Mouse (Mus musculus) G1E (cell line): ENCODE results near the gene Dnm1. TPM values are rescaled to one million over a fixed set of nuclear protein-coding genes. Genes with fewer than 3 reads are reported as not detected.

Source experiments
- ATAC-seq: 2 replicates; pipeline ENCODE4 v1.8.0; 2016; ENCODE audit warnings: mild to moderate bottlenecking; ENCODE audit not compliant: insufficient number of reproducible peaks, poor library complexity, low FRiP score, severe bottlenecking; ENCODE audit errors: extremely low read depth
- DNase-seq: peaks from one replicate; pipeline ENCODE4 v3.0.0; 2012; ENCODE audit warnings: low spot score
- H3K27me3 ChIP-seq: 2 replicates; pipeline ENCODE4 v1.6.1; 2012; ENCODE audit warnings: mild to moderate bottlenecking, low read length, inconsistent platforms; ENCODE audit not compliant: insufficient read depth
- H3K36me3 ChIP-seq: replicated peaks from 2 replicates; pipeline ENCODE3; 2012; ENCODE audit warnings: mild to moderate bottlenecking, inconsistent platforms
- H3K4me1 ChIP-seq: 2 replicates; pipeline ENCODE4 v1.6.1; 2012; ENCODE audit warnings: low read depth, low read length, inconsistent platforms, mixed read lengths; ENCODE audit not compliant: insufficient read depth
- H3K4me3 ChIP-seq: 2 replicates; pipeline ENCODE4 v1.5.1; 2012; ENCODE audit warnings: low read depth, mild to moderate bottlenecking, inconsistent platforms, low read length, moderate library complexity, mixed read lengths
- H3K9me3 ChIP-seq: replicated peaks from 2 replicates; pipeline ENCODE4 v1.6.1; 2012; ENCODE audit warnings: inconsistent platforms
- CTCF ChIP-seq: IDR thresholded peaks from 2 replicates; pipeline ENCODE4 v1.5.1; 2012; ENCODE audit warnings: low read depth, low read length, inconsistent platforms, mixed read lengths
- GATA1 ChIP-seq: IDR thresholded peaks from 2 replicates; pipeline ENCODE4 v1.6.1; 2012; ENCODE audit warnings: borderline replicate concordance, low read length, inconsistent platforms, mixed read lengths
- GATA2 ChIP-seq: IDR thresholded peaks from 2 replicates; pipeline ENCODE4 v1.6.1; 2012; ENCODE audit warnings: low read depth, low read length, inconsistent platforms, borderline replicate concordance
- POLR2AphosphoS5 ChIP-seq: IDR thresholded peaks from 2 replicates; pipeline ENCODE4 v1.6.1; 2012; ENCODE audit warnings: low read depth, low read length, inconsistent platforms; ENCODE audit not compliant: insufficient replicate concordance
- TAL1 ChIP-seq: conservative IDR thresholded peaks from 2 replicates; pipeline ENCODE4 v1.6.1; 2012; ENCODE audit warnings: low read depth, low read length, inconsistent platforms, mixed read lengths
- polyA plus RNA-seq: library from polyadenylated mRNA; stranded (reverse); fragments of >175 nt; gene quantifications from 2 replicates; pipeline ENCODE4 v1.2.3, GENCODE M21; 2012
- total RNA-seq, 2 experiments: library from RNA; stranded (forward) in 1 of 2; stranded (reverse) in 1 of 2; fragments of 200-1000 nt in 1 of 2; fragments of >200 nt in 1 of 2; fragmentation: Nextera tagmentation in 1 of 2; gene quantifications; 2 replicates each; pipeline ENCODE4 v1.2.3; 2014 to 2017

The Dnm1 gene
- total and polyA plus RNA-seq, 3 experiments: 0.05 to 0.14 TPM; not detected in 1

DNA sequence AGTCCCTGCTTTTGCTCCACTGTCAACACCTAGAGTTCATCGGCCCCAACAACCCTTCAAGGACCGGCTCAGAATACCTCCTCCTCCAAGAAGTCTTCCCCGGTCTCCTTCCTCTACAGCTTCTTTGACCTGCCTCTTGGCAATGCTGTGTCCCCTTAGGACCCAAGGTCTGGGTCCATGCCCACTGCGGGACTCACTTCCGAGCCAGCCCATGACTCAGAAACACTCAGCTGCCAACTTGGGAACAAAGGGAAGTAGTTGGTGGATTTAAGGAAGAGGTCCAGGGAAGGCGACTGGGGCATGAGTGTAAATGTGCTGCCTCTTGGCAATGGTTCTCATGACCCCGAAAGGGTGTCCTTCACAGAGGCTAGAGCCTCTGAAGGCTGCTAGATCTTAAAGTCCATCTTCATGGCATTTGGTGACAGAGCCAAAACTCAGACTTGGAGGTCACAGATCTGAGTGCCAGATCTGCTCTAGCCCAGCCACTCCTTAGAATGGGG, 26.9 kb upstream of the Dnm1 start:
- peaks cover 32% of the 10 kb centered on the region for H3K4me1 ChIP-seq

DNA sequence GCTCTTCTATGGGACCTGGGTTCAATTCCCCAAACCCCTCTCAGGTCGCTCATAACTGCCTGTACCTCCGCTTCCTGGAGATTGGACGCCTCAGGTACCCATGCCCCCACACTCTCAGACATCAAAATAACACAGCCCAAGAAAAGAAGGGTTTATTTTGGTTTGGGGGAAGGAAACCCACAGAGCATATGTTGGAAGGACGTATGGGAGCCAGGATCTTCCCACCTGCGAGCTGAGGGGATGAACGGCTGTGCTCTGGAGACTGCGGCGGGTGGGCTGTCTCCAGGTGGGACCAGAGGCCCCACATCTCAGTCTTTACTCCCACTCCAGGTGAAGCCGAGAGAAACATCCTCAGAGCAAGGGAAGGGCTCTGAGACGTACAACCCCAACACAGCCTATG, 23.8 kb upstream of the Dnm1 start:
- ATAC-seq (no peak), DNase-seq (no peak)
- peaks cover under 1% of the 10 kb centered on the region; the same call in 1 of the 2 replicates for H3K27me3 ChIP-seq
- H3K4me3 ChIP-seq: no peak overlapping the region
- H3K4me1 ChIP-seq: peaks cover 17% of the 10 kb centered on the region
- H3K9me3 ChIP-seq: no peaks in the 10 kb centered on the region
- peaks cover 83% of the 10 kb centered on the region for H3K36me3 ChIP-seq
- no peak for TF ChIP-seq GATA1
- no peak for TF ChIP-seq POLR2AphosphoS5
- TF ChIP-seq TAL1: no peak
- no peak for TF ChIP-seq GATA2
- no peak for TF ChIP-seq CTCF

More for the DNA sequence above, 26.9 kb upstream of the Dnm1 start:
- DNase-seq (no peak), ATAC-seq (no peak)
- H3K9me3 ChIP-seq: no peaks in the 10 kb centered on the region
- peaks cover 25% of the 10 kb centered on the region for H3K27me3 ChIP-seq
- H3K4me3 ChIP-seq: no peak overlapping the region
- peaks cover 55% of the 10 kb centered on the region for H3K36me3 ChIP-seq
- TF ChIP-seq GATA1 (no peak), TAL1 (no peak), POLR2AphosphoS5 (no peak), CTCF (no peak), GATA2 (no peak)

DNA sequence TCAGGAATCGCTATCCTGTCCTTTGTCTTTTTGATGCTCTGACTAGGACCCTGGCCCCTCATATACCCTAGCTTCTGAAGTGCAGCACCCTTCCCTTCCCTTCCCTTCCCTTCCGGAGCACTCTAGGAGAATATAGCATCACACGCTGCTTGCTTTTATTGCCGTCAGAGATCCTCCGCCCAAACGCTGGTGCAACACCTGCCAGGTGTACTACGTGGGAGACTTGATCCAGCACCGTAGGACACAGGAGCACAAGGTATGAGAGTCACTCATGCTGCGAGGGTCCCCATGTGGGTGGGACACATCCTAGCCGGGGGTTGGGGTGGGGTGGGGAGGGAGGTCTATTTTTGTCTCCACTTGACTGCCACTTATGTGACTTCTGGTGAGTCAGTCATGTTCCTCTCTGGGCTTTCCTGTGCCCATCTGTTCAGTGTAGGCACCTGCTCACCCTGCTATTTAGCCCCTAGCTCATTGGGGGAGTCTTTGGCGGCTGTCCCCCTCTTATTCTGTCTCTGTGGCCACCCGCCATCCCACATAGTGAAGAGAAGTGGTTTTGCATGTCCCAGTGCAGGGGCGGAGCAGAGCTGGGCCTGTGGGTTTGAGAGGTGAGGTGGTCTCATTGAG, 22.3 kb upstream of the Dnm1 start:
- peaks cover 97% of the 10 kb centered on the region for H3K36me3 ChIP-seq
- TF ChIP-seq CTCF (no peak), TAL1 (no peak), POLR2AphosphoS5 (no peak), GATA2 (no peak), GATA1 (no peak)

DNA sequence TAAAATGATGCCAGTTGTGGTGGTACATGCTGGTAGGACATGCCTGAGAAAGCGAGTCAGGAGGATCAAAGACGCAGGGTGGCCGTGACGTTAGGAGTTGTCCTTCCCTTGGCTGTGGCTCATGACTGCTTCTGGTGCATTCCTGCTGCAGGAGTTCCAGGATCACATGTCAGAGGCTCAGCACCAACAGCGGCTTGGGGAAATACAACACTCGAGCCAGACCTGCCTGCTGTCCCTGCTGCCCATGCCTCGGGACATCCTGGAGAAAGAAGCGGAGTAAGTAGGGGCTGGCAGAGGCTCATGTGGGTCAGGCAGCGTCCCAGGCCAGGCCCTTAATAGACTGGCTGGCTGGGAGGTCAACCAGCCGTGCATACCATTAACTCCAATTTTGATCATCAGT, 21.1 kb upstream of the Dnm1 start:
- Histone ChIP-seq H3K4me1 (peaks cover 3% of the 10 kb centered on the region; the same call in 1 of the 2 replicates), H3K27me3 (no peaks in the 10 kb centered on the region), H3K36me3 (peaks cover 97% of the 10 kb centered on the region), H3K9me3 (no peaks in the 10 kb centered on the region), H3K4me3 (no peak overlapping the region)
- no peak for ATAC-seq
- TF ChIP-seq TAL1 (no peak), GATA2 (no peak), CTCF (no peak), GATA1 (no peak), POLR2AphosphoS5 (no peak)
- no peak for DNase-seq

More for the DNA sequence above, 22.3 kb upstream of the Dnm1 start:
- Histone ChIP-seq H3K27me3 (no peaks in the 10 kb centered on the region), H3K9me3 (no peaks in the 10 kb centered on the region), H3K4me3 (no peak overlapping the region), H3K4me1 (peaks cover 5% of the 10 kb centered on the region)
- ATAC-seq: no peak
- no peak for DNase-seq

GRCm38 (mm10) chr2:32367315-32367714, 14.2 kb upstream of the Dnm1 start:
- H3K9me3 ChIP-seq: no peaks in the 10 kb centered on the region
- TF ChIP-seq CTCF (no peak), GATA1 (no peak), TAL1 (no peak), GATA2 (no peak), POLR2AphosphoS5 (no peak)
- H3K27me3 ChIP-seq: no peaks in the 10 kb centered on the region
- DNase-seq (no peak), ATAC-seq (no peak)
- peaks cover 83% of the 10 kb centered on the region for H3K36me3 ChIP-seq
- no peak overlapping the region for H3K4me3 ChIP-seq
- peaks cover 27% of the 10 kb centered on the region for H3K4me1 ChIP-seq

GRCm38 (mm10) chr2:32364121-32364520, 11.0 kb upstream of the Dnm1 start:
- H3K36me3 ChIP-seq: peaks cover 51% of the 10 kb centered on the region
- H3K4me1 ChIP-seq: peaks cover 38% of the 10 kb centered on the region
- TF ChIP-seq POLR2AphosphoS5 (no peak), GATA2 (no peak), GATA1 (no peak), TAL1 (no peak), CTCF (no peak)
- DNase-seq: no peak
- no peak for ATAC-seq
- no peaks in the 10 kb centered on the region for H3K9me3 ChIP-seq
- peak overlapping the region; percentile 89; the same call in 1 of the 2 replicates for H3K4me3 ChIP-seq
- H3K27me3 ChIP-seq: peaks cover 14% of the 10 kb centered on the region
